Mouse (Mus musculus) midbrain, embryonic 15.5 days (tissue): Measurements from ENCODE around the gene Samd14. TPM values are rescaled to one million over a fixed set of nuclear protein-coding genes. Genes with fewer than 3 reads are reported as not detected.

ENCODE experiments used
- ATAC-seq: fragments of 200-750 bp; cut with Nextera tagmentation; replicated peaks from 2 replicates; pipeline ENCODE4 v1.8.0; 2017; ENCODE audit warnings: moderate TSS enrichment
- H3K27ac ChIP-seq: fragments of 300-500 bp; sonication (generic); 2 replicates; pipeline ENCODE4 v1.5.1; 2015; ENCODE audit warnings: mild to moderate bottlenecking, inconsistent platforms
- H3K27me3 ChIP-seq: fragments of 300-500 bp; sonication (generic); replicated peaks from 2 replicates; pipeline ENCODE4 v1.6.1; 2015; ENCODE audit warnings: inconsistent platforms
- H3K36me3 ChIP-seq: fragments of 300-500 bp; sonication (generic); replicated peaks from 2 replicates; pipeline ENCODE4 v1.6.1; 2015; ENCODE audit warnings: inconsistent platforms
- H3K4me1 ChIP-seq: fragments of 300-500 bp; sonication (generic); 2 replicates; pipeline ENCODE4 v1.6.1; 2015; ENCODE audit warnings: inconsistent platforms
- H3K4me2 ChIP-seq: fragments of 300-500 bp; sonication (generic); 2 replicates; pipeline ENCODE4 v1.6.1; 2015; ENCODE audit warnings: inconsistent platforms, mild to moderate bottlenecking, moderate library complexity
- H3K4me3 ChIP-seq: fragments of 300-500 bp; sonication (generic); 2 replicates; pipeline ENCODE4 v1.5.1; 2015; ENCODE audit warnings: mild to moderate bottlenecking, inconsistent platforms
- H3K9ac ChIP-seq: fragments of 300-500 bp; sonication (generic); 2 replicates; pipeline ENCODE4 v1.6.1; 2015; ENCODE audit warnings: mild to moderate bottlenecking, inconsistent platforms
- H3K9me3 ChIP-seq: fragments of 300-500 bp; sonication (generic); 2 replicates; pipeline ENCODE4 v1.6.1; 2016; ENCODE audit warnings: inconsistent platforms
- WGBS: fragments of 180-500 bp; shearing (Covaris S2); methylation state at CpG from one replicate; pipeline ENCODE4 v1.1.7; 2015; ENCODE audit warnings: mixed read lengths; 5-methylcytosine and 5-hydroxymethylcytosine counted together
- polyA plus RNA-seq: library from polyadenylated mRNA; unstranded; fragments of >200 nt; fragmentation: Nextera tagmentation; extraction: Ambion mirVana; gene quantifications from 2 replicates; pipeline ENCODE4 v1.2.1, GENCODE M21; 2015

Samd14 gene
- polyA plus RNA-seq, 1 experiment from 2014 or later: 177 TPM

DNA sequence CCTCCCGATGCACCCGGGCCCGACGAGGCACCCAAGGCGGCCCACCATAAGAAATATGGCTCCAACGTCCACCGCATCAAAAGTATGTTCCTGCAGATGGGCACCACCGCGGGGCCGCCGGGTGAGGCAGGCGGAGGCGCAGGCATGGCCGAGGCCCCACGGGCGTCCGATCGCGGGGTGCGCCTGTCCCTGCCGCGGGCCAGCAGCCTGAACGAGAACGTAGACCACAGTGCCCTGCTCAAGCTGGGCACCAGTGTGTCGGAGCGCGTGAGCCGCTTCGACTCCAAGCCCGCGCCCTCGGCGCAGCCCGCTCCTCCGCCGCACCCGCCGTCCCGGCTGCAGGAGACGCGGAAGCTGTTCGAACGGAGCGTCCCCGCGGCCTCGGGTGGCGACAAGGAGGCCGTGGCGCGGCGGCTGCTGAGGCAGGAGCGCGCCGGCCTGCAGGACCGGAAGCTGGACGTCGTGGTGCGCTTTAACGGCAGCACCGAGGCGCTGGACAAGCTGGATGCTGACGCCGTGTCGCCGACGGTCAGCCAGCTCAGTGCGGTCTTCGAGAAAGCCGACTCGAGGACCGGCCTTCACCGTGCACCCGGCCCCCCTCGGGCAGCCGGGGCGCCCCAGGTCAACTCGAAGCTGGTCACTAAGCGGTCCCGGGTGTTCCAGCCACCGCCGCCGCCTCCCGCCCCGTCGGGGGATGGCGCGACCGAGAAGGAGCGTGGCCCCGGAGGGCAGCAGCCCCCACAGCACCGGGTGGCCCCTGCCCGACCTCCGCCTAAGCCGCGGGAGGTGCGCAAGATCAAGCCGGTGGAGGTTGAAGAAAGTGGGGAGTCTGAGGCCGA, 17.8 kb upstream of the Samd14 start:
- peak overlapping the region; percentile 97 for H3K4me3 ChIP-seq
- no peak; the same call in 1 of the 2 replicates for ATAC-seq
- no peaks in the 10 kb centered on the region for H3K9me3 ChIP-seq
- H3K4me1 ChIP-seq: peaks cover 67% of the 10 kb centered on the region
- H3K27me3 ChIP-seq: no peaks in the 10 kb centered on the region
- peaks cover 5% of the 10 kb centered on the region for H3K36me3 ChIP-seq
- H3K27ac ChIP-seq: peak overlapping the region; percentile 96
- H3K9ac ChIP-seq: peak overlapping the region; percentile 98
- peak overlapping the region; percentile 98 for H3K4me2 ChIP-seq
- WGBS: under 1% methylated on average over 98 of the region's 99 CpGs

- no peaks in the 10 kb centered on the region for H3K9me3 ChIP-seq
- H3K36me3 ChIP-seq: peaks cover 6% of the 10 kb centered on the region
- no peak for ATAC-seq
- peak overlapping the region; percentile 98 for H3K4me2 ChIP-seq
- under 1% methylated on average over 20 of the region's 20 CpGs for WGBS
- peak overlapping the region; percentile 97 for H3K4me3 ChIP-seq
- peak overlapping the region; percentile 98 for H3K9ac ChIP-seq
- peaks cover 67% of the 10 kb centered on the region for H3K4me1 ChIP-seq
- no peaks in the 10 kb centered on the region for H3K27me3 ChIP-seq
- peak overlapping the region; percentile 96; the same call in 1 of the 2 replicates for H3K27ac ChIP-seq
Observed at GRCm38 (mm10) chr11:94992480-94992753, 17.3 kb upstream of the Samd14 start.

GRCm38 (mm10) chr11:94992754-94993606, 16.7 kb upstream of the Samd14 start:
- H3K4me2 ChIP-seq: peak overlapping the region; percentile 98
- H3K36me3 ChIP-seq: peaks cover 10% of the 10 kb centered on the region
- peak overlapping the region; percentile 97 for H3K4me3 ChIP-seq
- peak overlapping the region; percentile 98 for H3K9ac ChIP-seq
- H3K9me3 ChIP-seq: no peaks in the 10 kb centered on the region
- H3K27me3 ChIP-seq: no peaks in the 10 kb centered on the region
- no peak for ATAC-seq
- WGBS: 3% methylated on average over 22 of the region's 22 CpGs
- 0 out of 2 replicates have a peak overlapping the region, but pooled peaks have one; percentile 96 for H3K27ac ChIP-seq
- peaks cover 69% of the 10 kb centered on the region for H3K4me1 ChIP-seq

DNA sequence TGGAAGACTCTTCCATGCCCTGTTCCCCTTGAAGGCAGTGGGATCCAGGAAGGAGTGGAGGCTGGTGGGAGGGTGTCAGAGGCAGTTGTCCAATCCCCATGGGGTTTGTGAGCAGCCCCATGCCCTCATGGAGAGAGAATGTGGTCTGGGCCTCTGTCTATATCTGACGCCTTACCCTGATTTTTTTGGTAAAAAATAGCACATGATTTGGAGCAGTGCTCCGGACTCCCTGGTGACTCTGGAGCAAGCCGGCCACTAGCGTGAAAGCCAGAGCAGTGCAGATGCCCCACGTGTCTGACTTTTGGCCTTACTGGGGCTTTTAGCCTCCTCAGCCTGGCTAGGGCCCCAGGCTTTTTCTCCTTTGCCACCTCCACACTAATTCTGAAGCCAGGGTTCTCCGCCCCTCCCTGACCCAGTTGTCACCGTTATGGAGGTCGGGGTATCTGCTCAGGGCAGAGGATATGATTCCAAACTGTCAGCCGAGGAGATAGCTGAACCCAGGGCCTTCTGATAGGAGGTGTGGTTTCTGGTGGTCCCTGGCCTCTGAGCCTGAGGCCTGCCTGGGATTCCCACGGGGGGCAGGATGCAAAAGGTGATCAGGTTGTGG, 15.4 kb upstream of the Samd14 start:
- ATAC-seq: no peak
- H3K4me1 ChIP-seq: peaks cover 61% of the 10 kb centered on the region
- no peaks in the 10 kb centered on the region for H3K27me3 ChIP-seq
- peak overlapping the region; percentile 98 for H3K9ac ChIP-seq
- no peaks in the 10 kb centered on the region for H3K9me3 ChIP-seq
- 43% methylated on average over 10 of the region's 10 CpGs for WGBS
- H3K27ac ChIP-seq: no peak overlapping the region
- H3K4me3 ChIP-seq: peak overlapping the region; percentile 97
- H3K4me2 ChIP-seq: peak overlapping the region; percentile 98
- H3K36me3 ChIP-seq: peaks cover 15% of the 10 kb centered on the region

- Histone ChIP-seq H3K36me3 (peaks cover 15% of the 10 kb centered on the region), H3K4me3 (peak overlapping the region; percentile 97), H3K4me2 (peak overlapping the region; percentile 98), H3K27ac (no peak overlapping the region), H3K27me3 (no peaks in the 10 kb centered on the region), H3K9me3 (no peaks in the 10 kb centered on the region), H3K4me1 (peaks cover 57% of the 10 kb centered on the region), H3K9ac (peak overlapping the region; percentile 98)
- no peak for ATAC-seq
- 79% methylated on average over 11 of the region's 11 CpGs for WGBS
Observed at GRCm38 (mm10) chr11:94994947-94995772, 14.5 kb upstream of the Samd14 start.

GRCm38 (mm10) chr11:94996101-94996500, 13.6 kb upstream of the Samd14 start:
- Histone ChIP-seq H3K4me3 (0 out of 2 replicates have a peak overlapping the region, but pooled peaks have one; percentile 97), H3K36me3 (peaks cover 15% of the 10 kb centered on the region), H3K9me3 (no peaks in the 10 kb centered on the region), H3K27me3 (no peaks in the 10 kb centered on the region), H3K27ac (no peak overlapping the region), H3K4me2 (peak overlapping the region; percentile 98), H3K9ac (peak overlapping the region; percentile 23; the same call in 1 of the 2 replicates), H3K4me1 (peaks cover 61% of the 10 kb centered on the region)
- no peak for ATAC-seq
- WGBS: 84% methylated on average over 8 of the region's 8 CpGs

DNA sequence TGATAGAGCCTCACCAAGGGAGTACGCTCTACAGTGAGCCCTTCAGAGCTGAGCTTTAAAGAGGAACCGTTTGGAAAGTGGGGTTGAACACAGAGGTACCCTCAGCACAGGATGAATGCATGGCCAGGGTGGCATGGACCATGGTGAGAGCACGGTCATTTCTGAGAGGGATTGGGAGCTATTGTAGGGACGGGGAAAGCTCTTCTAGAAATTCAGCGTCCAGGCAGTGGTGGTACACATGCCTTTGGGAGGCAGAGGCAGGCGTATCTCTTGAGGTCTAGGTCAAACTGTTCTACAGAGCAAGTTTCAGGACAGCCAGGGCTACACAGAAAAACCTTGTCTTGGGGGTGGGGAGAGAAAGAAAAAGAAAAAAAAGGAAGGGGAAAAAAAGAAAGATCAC, 12.7 kb upstream of the Samd14 start:
- WGBS: 93% methylated on average over 6 of the region's 6 CpGs
- peaks cover 17% of the 10 kb centered on the region for H3K36me3 ChIP-seq

GRCm38 (mm10) chr11:94997596-94997995, 12.1 kb upstream of the Samd14 start:
- Histone ChIP-seq H3K9ac (no peak overlapping the region), H3K4me1 (peaks cover 61% of the 10 kb centered on the region), H3K4me2 (no peak overlapping the region), H3K9me3 (no peaks in the 10 kb centered on the region), H3K27me3 (no peaks in the 10 kb centered on the region), H3K27ac (no peak overlapping the region), H3K4me3 (no peak overlapping the region), H3K36me3 (peaks cover 24% of the 10 kb centered on the region)
- ATAC-seq: no peak
- 57% methylated on average over 5 of the region's 5 CpGs for WGBS

More for the DNA sequence above, 12.7 kb upstream of the Samd14 start:
- Histone ChIP-seq H3K9ac (no peak overlapping the region), H3K27ac (no peak overlapping the region), H3K27me3 (no peaks in the 10 kb centered on the region), H3K4me3 (no peak overlapping the region), H3K9me3 (no peaks in the 10 kb centered on the region), H3K4me2 (no peak overlapping the region), H3K4me1 (peaks cover 62% of the 10 kb centered on the region)
- no peak for ATAC-seq

DNA sequence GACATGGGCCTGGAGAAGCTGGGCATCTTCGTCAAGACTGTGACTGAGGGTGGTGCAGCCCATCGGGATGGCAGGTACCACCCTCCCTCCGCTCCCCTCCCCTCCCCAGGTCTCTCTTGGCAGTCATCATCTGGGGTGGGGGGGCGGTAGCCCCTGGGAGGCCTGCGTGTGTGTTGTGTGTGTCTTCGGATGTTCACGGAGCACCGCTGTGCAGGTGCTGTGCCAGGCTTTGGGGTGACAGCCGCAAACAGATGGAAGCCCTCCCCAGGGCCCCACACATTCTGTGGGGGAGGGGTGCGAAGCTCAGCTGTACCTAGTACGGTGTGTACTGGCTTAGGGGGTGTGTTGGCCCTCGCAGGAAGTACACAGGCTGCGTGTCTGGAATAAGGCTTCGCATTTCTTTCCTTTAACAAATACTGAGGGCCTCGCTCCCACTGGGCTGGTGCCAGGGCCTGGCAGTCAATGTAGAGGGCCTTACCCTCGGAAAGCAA, 11.6 kb upstream of the Samd14 start:
- H3K27me3 ChIP-seq: no peaks in the 10 kb centered on the region
- H3K9ac ChIP-seq: no peak overlapping the region
- no peaks in the 10 kb centered on the region for H3K9me3 ChIP-seq
- H3K4me3 ChIP-seq: no peak overlapping the region
- no peak overlapping the region for H3K27ac ChIP-seq
- H3K4me1 ChIP-seq: peaks cover 56% of the 10 kb centered on the region
- ATAC-seq: 0 out of 2 replicates have a peak, but pooled peaks have one; percentile 22
- peaks cover 28% of the 10 kb centered on the region for H3K36me3 ChIP-seq
- no peak overlapping the region for H3K4me2 ChIP-seq
- 76% methylated on average over 16 of the region's 16 CpGs for WGBS

DNA sequence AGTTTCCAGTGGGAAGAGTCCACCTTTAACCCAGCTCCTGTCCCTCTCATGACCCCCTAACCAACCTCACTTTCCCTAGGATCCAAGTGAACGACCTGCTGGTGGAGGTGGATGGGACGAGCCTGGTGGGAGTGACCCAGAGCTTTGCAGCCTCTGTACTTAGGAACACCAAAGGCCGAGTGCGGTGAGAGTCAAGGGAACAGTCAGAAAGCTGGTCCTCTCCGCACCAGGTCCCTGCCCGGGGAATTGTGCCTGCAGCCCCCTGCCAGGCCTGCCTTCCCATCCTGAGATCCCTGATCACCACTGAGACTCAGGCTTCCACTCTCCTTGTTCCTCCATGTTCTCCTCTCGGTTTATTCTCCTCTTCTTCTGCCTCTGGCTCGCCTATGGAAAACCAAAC, 9.6 kb upstream of the Samd14 start:
- peaks cover 36% of the 10 kb centered on the region for H3K4me1 ChIP-seq
- no peak overlapping the region for H3K4me2 ChIP-seq
- 83% methylated on average over 8 of the region's 8 CpGs for WGBS
- H3K9me3 ChIP-seq: no peaks in the 10 kb centered on the region
- ATAC-seq: no peak
- H3K27me3 ChIP-seq: no peaks in the 10 kb centered on the region
- H3K27ac ChIP-seq: peak overlapping the region; percentile 38; the same call in 1 of the 2 replicates
- H3K36me3 ChIP-seq: peaks cover 30% of the 10 kb centered on the region
- H3K9ac ChIP-seq: no peak overlapping the region
- H3K4me3 ChIP-seq: no peak overlapping the region

DNA sequence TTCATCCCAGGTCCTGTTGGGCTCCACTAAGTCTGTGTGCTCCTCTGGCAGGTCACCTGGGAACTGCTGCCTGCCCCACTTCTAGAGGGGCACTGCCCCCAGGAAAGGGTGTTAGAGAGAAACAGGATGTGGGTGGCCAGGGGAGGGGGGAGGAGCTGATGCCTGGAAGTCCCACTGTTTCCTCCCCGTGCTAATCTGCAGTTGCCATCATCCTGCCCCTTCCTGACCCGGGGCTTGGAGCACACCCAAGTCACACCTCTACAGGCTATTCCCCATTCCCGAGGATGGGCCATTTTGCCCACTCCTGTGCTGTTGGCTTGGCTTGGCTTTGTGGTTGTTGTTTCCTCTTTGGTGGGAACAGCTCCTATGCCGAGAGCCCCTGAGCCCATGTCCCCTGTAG, 9.1 kb upstream of the Samd14 start:
- no peak overlapping the region for H3K4me3 ChIP-seq
- H3K4me2 ChIP-seq: no peak overlapping the region
- WGBS: 47% methylated on average over 4 of the region's 4 CpGs
- H3K36me3 ChIP-seq: peaks cover 33% of the 10 kb centered on the region
- peak overlapping the region; percentile 38 for H3K27ac ChIP-seq
- no peaks in the 10 kb centered on the region for H3K27me3 ChIP-seq
- H3K4me1 ChIP-seq: peaks cover 31% of the 10 kb centered on the region
- H3K9ac ChIP-seq: no peak overlapping the region; the same call in 1 of the 2 replicates
- ATAC-seq: no peak
- H3K9me3 ChIP-seq: no peaks in the 10 kb centered on the region
